Mouse (Mus musculus): ENCODE measurements around the gene Gatad2a.

Gene Gatad2a

GRCm38 (mm10) chr8:69937466-69937865, 58.7 kb downstream of the Gatad2a start:
- no peak for DNase-seq (ENCODE audit: low spot score)

DNA sequence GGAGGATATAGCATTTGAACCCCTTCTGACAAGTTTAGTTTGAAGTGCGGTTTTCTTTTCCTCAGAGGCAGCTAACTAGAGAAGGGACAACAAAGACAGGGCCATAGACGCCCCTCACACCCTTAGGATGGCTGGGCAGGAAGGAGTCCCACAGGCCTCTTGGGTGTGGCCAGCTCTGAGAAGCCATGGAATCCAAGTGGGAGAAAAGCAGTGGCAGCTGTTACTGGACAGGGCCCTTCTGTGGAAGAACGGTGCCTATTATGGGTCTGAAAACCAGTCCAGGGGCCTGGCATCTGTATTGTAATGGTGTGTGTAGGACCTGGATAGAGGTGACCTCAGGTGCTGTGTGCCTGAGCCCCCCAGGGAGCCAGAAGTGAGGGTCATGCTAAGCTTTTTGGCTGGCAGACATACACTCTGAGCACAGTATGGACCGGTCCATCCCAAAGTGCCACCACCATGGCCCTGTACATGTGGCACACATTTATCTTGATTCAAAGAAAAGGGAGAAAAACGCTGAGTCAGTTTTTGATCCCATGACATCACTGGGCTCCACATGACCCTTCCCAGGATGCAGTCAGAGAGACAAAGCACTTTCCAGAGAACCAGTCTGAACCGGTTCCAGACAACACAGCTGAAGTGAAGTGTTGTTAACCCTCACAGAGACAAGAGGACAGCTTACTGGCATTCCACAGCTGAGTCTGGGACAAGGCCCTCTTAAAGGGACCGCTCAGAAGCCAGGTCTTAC, 60.0 kb downstream of the Gatad2a start:
- DNase-seq (ENCODE audit: low spot score), result peak; percentile 21

GRCm38 (mm10) chr8:69935431-69935830, 60.8 kb downstream of the Gatad2a start:
- no peak for DNase-seq (ENCODE audit: low spot score)

DNA sequence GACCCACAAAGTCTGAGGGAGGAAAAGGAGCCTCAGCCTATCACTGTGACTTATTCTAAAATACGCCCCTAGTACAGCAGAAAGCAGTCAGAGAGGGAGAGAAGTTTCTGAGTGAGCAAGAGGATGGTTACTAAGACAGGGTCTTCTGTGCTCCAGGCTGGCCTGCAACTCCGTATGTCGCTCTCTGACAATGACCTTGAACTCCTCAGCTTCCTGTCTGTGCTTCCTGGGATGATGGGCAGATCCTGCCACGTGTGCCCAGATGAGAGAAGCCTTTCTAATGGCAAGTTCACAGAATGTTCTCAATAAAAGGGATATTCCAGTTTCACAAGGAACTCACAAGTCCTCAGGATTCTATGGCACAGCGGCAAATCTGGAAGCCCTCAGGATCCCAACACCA, 61.6 kb downstream of the Gatad2a start:
- no peak for DNase-seq (ENCODE audit: low spot score)

GRCm38 (mm10) chr8:69933811-69934210, 62.4 kb downstream of the Gatad2a start:
- DNase-seq (ENCODE audit: low spot score), result no peak

GRCm38 (mm10) chr8:69926901-69927300, 69.3 kb downstream of the Gatad2a start:
- DNase-seq (ENCODE audit: low spot score), result no peak

DNA sequence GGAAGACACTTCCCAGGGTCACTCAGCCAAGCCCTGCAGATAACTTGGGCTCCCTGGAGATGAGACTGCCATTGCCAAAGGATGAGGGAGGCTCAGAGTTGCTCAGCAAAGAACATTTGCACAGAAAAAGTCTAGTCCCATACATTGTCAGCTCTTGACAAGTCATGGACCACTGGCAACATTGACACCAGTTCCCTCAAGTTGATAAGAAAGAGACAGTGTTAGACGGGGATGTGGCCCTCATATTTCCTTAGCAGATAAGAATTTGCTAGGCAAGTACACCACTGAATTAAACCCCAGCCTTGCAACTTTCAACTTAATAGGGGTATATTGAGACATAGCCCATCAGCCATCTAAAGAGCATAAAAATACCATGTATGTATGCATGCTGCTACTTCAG, 72.2 kb downstream of the Gatad2a start:
- no peak for DNase-seq (ENCODE audit: low spot score)

- no peak for DNase-seq (ENCODE audit: low spot score)
These were observed 75.0 kb downstream of the Gatad2a start for GRCm38 (mm10) chr8:69921141-69921540.

DNA sequence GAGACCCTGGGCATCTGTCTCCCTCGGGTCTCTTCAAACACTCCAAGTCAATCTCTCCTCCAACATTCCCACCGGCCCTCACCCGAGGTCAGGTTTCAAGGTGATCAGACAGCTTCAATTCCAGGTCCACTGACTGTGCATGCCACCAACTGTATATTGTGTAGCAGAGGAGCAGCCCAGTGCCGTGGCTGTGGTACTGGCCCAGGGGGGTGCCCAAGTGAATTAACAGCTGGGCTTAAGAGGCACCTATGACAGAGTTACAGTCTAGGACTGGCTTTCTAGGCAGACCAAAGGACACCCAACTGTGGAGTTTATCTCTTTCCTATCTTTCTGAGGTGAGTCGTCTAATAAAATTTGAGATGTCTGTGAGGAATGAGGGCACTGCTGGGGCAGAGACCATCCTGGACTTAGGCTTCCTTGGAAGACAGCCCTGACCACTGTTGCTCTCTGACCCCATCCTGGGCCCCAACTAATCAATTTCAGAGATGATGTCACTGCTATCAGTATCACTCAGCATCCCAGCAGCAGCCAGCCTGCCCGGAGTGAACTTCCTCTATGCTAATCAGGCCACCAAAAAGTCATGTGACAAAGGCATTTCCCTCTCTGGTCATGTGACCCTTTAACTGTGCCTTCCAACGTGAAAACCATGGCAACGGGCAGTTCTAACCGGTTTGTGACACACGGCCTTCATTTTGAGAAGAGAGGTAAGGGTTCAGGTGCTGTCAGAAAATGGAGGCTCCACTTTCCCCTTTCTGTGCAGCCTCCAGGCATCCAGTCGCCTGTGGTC, 76.1 kb downstream of the Gatad2a start:
- DNase-seq (ENCODE audit: low spot score), result peak; percentile 72

DNA sequence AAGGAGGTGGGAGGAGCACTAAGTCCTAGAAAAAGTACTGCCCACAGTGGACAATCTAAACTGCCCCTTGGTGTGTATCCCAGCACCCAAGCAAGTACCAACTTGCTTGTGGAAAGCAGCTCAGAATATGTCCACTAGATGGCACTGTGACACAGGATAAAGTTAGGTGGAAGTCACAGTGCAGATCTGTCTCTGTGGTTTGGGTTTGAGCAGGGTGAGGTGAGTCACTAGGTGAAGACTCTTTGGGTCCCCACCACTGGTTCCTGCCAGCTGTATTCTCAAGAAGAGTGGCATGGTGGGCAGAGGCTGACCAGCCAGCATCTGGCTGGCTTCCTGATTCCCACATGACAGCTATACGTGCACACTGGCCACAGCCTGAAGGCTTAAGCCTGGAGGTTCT, 77.2 kb downstream of the Gatad2a start:
- DNase-seq (ENCODE audit: low spot score), result peak; percentile 87

DNA sequence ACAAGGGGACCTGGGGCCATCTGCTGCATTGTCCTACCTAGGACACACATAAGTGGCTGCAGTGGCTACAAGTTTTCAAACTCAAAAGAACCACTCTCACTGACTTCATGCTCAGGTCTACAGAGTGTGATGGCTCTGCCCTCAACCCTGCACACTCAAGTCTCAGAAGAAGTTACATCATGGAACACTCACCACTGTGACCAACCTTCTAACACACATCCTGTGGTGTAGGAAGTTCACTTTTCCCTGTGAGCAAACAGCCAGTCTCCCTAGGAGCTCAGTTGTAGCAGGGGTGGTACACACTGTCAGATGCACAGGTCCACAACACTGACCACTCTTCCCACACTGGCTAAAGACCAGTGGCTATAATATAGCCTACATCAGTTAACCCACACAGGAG, 77.7 kb downstream of the Gatad2a start:
- DNase-seq (ENCODE audit: low spot score), result no peak

DNA sequence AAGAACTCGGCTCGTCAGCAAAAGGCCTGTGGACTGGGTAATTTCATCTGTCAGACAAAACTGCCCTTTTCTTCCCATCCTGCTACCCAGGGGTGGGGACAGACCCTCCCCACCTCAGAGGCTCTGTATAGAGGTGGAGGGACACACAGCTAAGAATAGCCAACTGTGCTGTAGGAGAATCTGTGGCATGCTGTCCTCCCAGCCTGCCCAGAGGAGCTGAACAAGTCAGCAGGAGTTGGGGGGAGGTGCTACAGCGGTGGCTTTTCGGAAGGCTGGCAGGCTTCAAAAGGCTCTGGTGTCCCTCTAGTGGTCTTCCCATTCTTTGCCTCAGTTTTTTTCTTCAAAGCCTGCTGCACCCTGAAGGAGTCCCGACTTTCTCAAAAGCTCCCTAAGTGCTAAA, 80.4 kb downstream of the Gatad2a start:
- DNase-seq (ENCODE audit: low spot score), result no peak

GRCm38 (mm10) chr8:69914526-69914925, 81.7 kb downstream of the Gatad2a start:
- no peak for DNase-seq (ENCODE audit: low spot score)

GRCm38 (mm10) chr8:69912478-69913074, 83.6 kb downstream of the Gatad2a start:
- no peak for DNase-seq (ENCODE audit: low spot score)

DNA sequence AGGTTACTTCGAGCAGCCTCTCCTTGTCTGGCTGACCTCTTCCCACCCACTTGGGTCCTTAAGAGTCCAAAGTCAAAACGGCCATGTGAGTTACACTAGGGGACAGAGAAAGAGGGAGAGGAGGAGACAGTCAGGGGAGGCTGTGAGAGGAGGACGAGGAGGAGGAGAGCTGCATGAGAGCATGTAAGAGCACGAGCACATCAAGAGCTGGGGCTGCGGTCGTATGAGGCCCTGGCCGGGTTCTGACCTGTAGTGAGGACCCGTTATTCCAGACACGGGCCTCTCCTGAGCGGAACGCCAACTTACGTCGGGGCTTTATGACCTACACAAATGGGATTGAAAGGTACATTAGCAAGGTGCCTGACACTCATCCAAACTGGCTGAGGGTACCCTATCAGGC, 84.3 kb downstream of the Gatad2a start:
- no peak for DNase-seq (ENCODE audit: low spot score)

GRCm38 (mm10) chr8:69907106-69907505, 89.1 kb downstream of the Gatad2a start:
- no peak for DNase-seq (ENCODE audit: low spot score)

- no peak for DNase-seq (ENCODE audit: low spot score)
These were observed 89.9 kb downstream of the Gatad2a start for GRCm38 (mm10) chr8:69906260-69906659.

DNA sequence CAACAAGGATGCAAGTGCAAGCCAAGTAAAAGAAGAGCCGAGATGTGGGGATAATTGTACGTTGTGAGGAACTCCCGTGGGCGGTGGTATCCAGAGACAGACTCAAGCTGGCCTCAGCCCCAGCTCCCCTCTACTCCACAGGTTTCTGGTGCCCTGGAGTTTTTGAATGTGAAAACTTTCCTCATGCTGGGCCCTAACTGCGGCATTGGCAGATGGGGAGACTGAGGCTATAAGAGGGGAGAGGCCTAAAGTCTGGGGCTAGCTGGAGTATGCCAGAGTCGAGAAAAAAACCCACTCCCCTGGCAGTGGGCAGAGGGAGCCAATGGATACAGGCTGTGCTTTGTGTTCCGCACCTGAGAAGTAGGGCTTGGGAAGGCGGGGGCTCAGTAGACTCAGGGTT, 92.1 kb downstream of the Gatad2a start:
- DNase-seq (ENCODE audit: low spot score), result no peak

GRCm38 (mm10) chr8:69903063-69903542, 93.1 kb downstream of the Gatad2a start:
- DNase-seq (ENCODE audit: low spot score), result peak; percentile 99

- DNase-seq (ENCODE audit: low spot score), result peak; percentile 54
These were observed 93.8 kb downstream of the Gatad2a start, which contains the start of the genes Tssk6, Ndufa13 and Yjefn3 for GRCm38 (mm10) chr8:69902163-69903062. Gene Tssk6 (plus strand): TSS chr8:69902184. Gene Ndufa13 (minus strand): TSS chr8:69902558. Gene Yjefn3 (minus strand): TSS chr8:69902712.

DNA sequence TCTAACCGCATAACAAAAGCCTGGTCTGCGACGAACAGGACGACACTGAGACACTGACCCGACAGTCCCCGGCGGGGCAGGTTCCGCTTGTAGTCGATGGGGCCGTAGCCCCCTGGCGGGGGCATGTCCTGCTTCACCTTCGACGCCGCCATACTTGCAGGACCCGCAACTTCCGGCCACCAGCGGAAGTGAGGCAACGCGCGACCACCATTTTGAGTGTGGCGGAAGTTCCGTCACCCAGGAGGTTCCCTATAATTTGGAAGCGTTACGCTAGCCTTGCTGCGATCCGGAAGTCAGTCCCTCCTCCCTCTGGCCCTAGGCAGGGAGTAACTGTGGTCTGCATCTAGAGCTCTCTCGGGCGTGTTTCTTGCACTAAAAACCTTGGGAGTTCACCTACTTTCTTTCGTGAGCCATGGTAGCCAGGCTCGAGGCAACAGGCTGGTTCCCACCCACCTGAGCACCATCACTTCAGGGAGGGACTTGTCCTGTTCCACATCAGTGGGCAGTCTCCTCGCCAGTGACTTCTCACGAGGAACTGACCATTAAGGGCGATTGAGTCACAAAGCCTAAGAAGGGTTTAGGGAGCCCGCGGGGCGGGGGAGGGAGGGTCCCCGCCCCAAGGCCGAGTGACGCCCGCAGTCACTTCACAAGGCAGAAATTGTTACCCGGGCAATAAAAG, 94.6 kb downstream of the Gatad2a start:
- peak; percentile 95 for DNase-seq (ENCODE audit: low spot score)

Data from c-Kit-positive CD71-positive TER-119-positive erythroid progenitor cells, embryonic 14.5 days (primary cell).